21 mouse cellular contexts compared by ENCODE assay signal in the genomic region with DNA sequence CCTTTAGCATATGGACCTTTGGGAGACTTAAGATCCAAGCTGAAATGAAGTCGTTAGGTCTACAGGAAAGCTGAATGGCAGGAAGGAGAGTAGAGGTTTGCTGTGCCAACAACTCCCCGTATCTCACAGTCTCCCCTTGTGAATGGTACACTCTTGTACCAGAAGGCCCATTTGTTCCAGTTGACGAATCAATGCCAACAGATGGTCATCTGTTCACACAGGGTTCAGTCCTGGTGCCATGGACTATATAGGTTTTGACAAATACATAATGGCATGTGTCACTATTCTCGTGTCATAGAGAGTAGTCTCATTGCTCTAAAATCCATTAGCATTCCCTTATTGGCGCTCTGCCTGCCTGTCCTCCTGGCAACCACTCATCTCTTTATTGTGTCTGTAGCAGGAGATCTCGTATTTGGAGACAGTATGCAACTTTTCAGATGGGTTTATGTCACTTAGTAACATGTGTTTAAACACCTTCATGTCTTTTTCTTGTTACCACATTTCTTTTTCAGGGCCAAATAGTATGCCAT. TPM values are rescaled to one million over a fixed set of nuclear protein-coding genes. Genes with fewer than 3 reads are reported as not detected.
DNase-seq lines count a peak whose midpoint lies in the region; ATAC-seq lines count a peak whose summit lies in the region.
"Had no signal": no experiment of that assay in that cellular context is flagged by ENCODE, and none has a peak within 500 bp of the region (broad histone marks: within the 10 kb centered on the region; RNA-seq: fewer than 3 reads in every experiment).

No protein-coding gene starts in this region.

- H3K4me3 ChIP-seq in hindbrain, embryonic 16.5 days (ENCODE audit: low read length), result no peak overlapping the region
- no peak overlapping the region for H3K4me3 ChIP-seq in hindbrain, embryonic 10.5 days
- no peak overlapping the region for H3K4me3 ChIP-seq in neural tube, embryonic 13.5 days
- H3K4me3 ChIP-seq: embryonic facial prominence, embryonic 13.5 days; heart, embryonic 10.5 days had no signal

- no peak overlapping the region for H3K4me2 ChIP-seq in hindbrain, embryonic 16.5 days (ENCODE audit: low read length)
- H3K4me2 ChIP-seq in neural tube, embryonic 13.5 days, result no peak overlapping the region
- H3K4me2 ChIP-seq: embryonic facial prominence, embryonic 13.5 days; hindbrain, embryonic 14.5 days had no signal

- no peaks in the 10 kb centered on the region for H3K27me3 ChIP-seq in hindbrain, embryonic 16.5 days (replicated peaks; ENCODE audit: control insufficient read depth, insufficient read depth, low read length)
- no peaks in the 10 kb centered on the region for H3K27me3 ChIP-seq in hindbrain, embryonic 10.5 days (ENCODE audit: insufficient read depth, poor library complexity, severe bottlenecking)
- no peaks in the 10 kb centered on the region for H3K27me3 ChIP-seq in neural tube, embryonic 13.5 days
- H3K27me3 ChIP-seq: embryonic facial prominence, embryonic 13.5 days had no signal

- peak; percentile 64; the same call in 1 of the 2 replicates for ATAC-seq in hindbrain, embryonic 16.5 days
- ATAC-seq in neural tube, embryonic 13.5 days (ENCODE audit: low read depth), result 0 out of 2 replicates have a peak, but pooled peaks have one; percentile 8
- ATAC-seq: inflammation-experienced regulatory T-cells, adult 6 months; intestine, postnatal 0 days had no signal

- 52% methylated on average over 6 of the region's 6 CpGs for WGBS in hindbrain, embryonic 16.5 days
- 80% methylated on average over 6 of the region's 6 CpGs for WGBS in hindbrain, embryonic 10.5 days
- WGBS in neural tube, embryonic 13.5 days, result 67% methylated on average over 6 of the region's 6 CpGs

- H3K36me3 ChIP-seq in hindbrain, embryonic 16.5 days (ENCODE audit: control insufficient read depth, insufficient read depth, low read length), result no peaks in the 10 kb centered on the region
- no peaks in the 10 kb centered on the region for H3K36me3 ChIP-seq in hindbrain, embryonic 10.5 days
- no peaks in the 10 kb centered on the region for H3K36me3 ChIP-seq in neural tube, embryonic 13.5 days
- H3K36me3 ChIP-seq: embryonic facial prominence, embryonic 13.5 days; heart, embryonic 10.5 days had no signal

- no peak overlapping the region for H3K9ac ChIP-seq in hindbrain, embryonic 16.5 days (ENCODE audit: low read depth, low read length)
- H3K9ac ChIP-seq in neural tube, embryonic 13.5 days, result no peak overlapping the region
- H3K9ac ChIP-seq: embryonic facial prominence, embryonic 13.5 days; hindbrain, embryonic 14.5 days had no signal

- peaks cover 2% of the 10 kb centered on the region for H3K4me1 ChIP-seq in hindbrain, embryonic 16.5 days (ENCODE audit: control insufficient read depth, insufficient read depth, low read depth, low read length)
- no peaks in the 10 kb centered on the region for H3K4me1 ChIP-seq in hindbrain, embryonic 10.5 days (replicated peaks)
- H3K4me1 ChIP-seq in neural tube, embryonic 13.5 days (replicated peaks), result peaks cover 17% of the 10 kb centered on the region
- H3K4me1 ChIP-seq: embryonic facial prominence, embryonic 13.5 days; heart, embryonic 10.5 days had no signal

- H3K9me3 ChIP-seq in hindbrain, embryonic 16.5 days (ENCODE audit: control insufficient read depth, low read length), result no peaks in the 10 kb centered on the region
- H3K9me3 ChIP-seq in hindbrain, embryonic 10.5 days, result no peaks in the 10 kb centered on the region
- no peaks in the 10 kb centered on the region for H3K9me3 ChIP-seq in neural tube, embryonic 13.5 days
- H3K9me3 ChIP-seq: embryonic facial prominence, embryonic 13.5 days; heart, embryonic 10.5 days had no signal

- peak; percentile 41 to 45 for DNase-seq in cerebellum, postnatal 14 days
- DNase-seq in cerebellum, adult 9-10 months, result no peak
- no peak for DNase-seq in hindbrain, embryonic 10.5 days (ENCODE audit: low spot score)
- DNase-seq in neural tube, embryonic 10.5 days (ENCODE audit: extremely low spot score, low spot score), result no peak
- DNase-seq in layer of hippocampus, adult 9-11 months, result no peak
- DNase-seq: adrenal gland, postnatal 14 days; cerebellum, adult 2 months; cerebellum, postnatal 36 days; gastrocnemius, postnatal 10 days; heart, adult 18-20 months; heart, postnatal 10 days; heart, postnatal 4 days had no signal

- no peak overlapping the region for H3K27ac ChIP-seq in hindbrain, embryonic 16.5 days (ENCODE audit: low read depth, low read length)
- H3K27ac ChIP-seq in hindbrain, embryonic 10.5 days, result no peak overlapping the region
- no peak overlapping the region for H3K27ac ChIP-seq in neural tube, embryonic 13.5 days (replicated peaks)
- H3K27ac ChIP-seq: embryonic facial prominence, embryonic 13.5 days; heart, embryonic 10.5 days; hindbrain, embryonic 14.5 days had no signal

RNA-seq across cellular contexts. Expression of gene Frmpd2, which starts 43.3 kb away (rescaled TPM):
- polyA plus RNA-seq in hindbrain, embryonic 16.5 days (2015; fragmentation: Nextera tagmentation; extraction: Ambion mirVana), result 0.09 and 0.34 TPM in 2 replicates
- polyA plus RNA-seq in hindbrain, embryonic 10.5 days (2016; fragmentation: Nextera tagmentation; extraction: Ambion mirVana), result 0.06 and 0.26 TPM in 2 replicates
- not detected in 2 replicates for polyA plus RNA-seq in neural tube, embryonic 13.5 days (2015; fragmentation: Nextera tagmentation; extraction: Ambion mirVana)
- polyA plus RNA-seq: C2C12; embryonic facial prominence, embryonic 13.5 days; heart, embryonic 14.5 days; inflammation-experienced regulatory T-cells, adult 6 months; intestine, postnatal 0 days had no signal

Comparison
In these comparisons a context has a peak if more than half of its experiments do, and no peak if none do; other contexts are left out.
1. DNase-seq: peak in cerebellum, postnatal 14 days (2 of 2); none in cerebellum, adult 9-10 months (single experiment), hindbrain, embryonic 10.5 days (single experiment), neural tube, embryonic 10.5 days (single experiment) and layer of hippocampus, adult 9-11 months (single experiment).